Mouse (Mus musculus) heart, adult 8-10 months (tissue): Measurements from ENCODE around the gene Pla2g5. TPM values are rescaled to one million over a fixed set of nuclear protein-coding genes. Genes with fewer than 3 reads are reported as not detected.

Experiments
- total RNA-seq, 4 experiments: library from RNA; stranded (reverse); gene quantifications; 2 replicates each; pipeline ENCODE4 v1.2.4; 2022

The Pla2g5 gene
- total RNA-seq, 4 experiments from 2014 or later, result 32.9 to 44.0 (median 38.3) TPM

Other genes starting within 250 kb of the Pla2g5 start
- not detected for gene Vwa5b1, start 227.6 kb downstream of the Pla2g5 start, total RNA-seq
- gene Pla2g2c, start 138.7 kb downstream of the Pla2g5 start, total RNA-seq, result under 1 TPM in 2 of 4 experiments, not detected in 2; 0.17 to 0.19 TPM
- gene Ubxn10, start 126.3 kb downstream of the Pla2g5 start, total RNA-seq, result 1 to 10 TPM; 2.3 to 3.3 (median 2.8) TPM
- gene Pla2g2f, start 105.9 kb downstream of the Pla2g5 start, total RNA-seq, result under 1 TPM; 0.34 to 0.63 (median 0.55) TPM
- gene Pla2g2d, start 87.7 kb downstream of the Pla2g5 start, total RNA-seq, result 1 to 10 TPM in 2 of 4 experiments, under 1 TPM in 1, not detected in 1; 0.44 to 1.9 (median 1.2) TPM
- gene Gm13030, start 10.5 kb upstream of the Pla2g5 start, total RNA-seq, result not detected
- gene Pla2g2e, start 14.5 kb upstream of the Pla2g5 start, total RNA-seq, result 1 to 10 TPM in 1 of 4 experiments, not detected in 3; 2.0 TPM
- gene Otud3, start 50.5 kb upstream of the Pla2g5 start, total RNA-seq, result 10 to 100 TPM in 1 of 4 experiments, 1 to 10 TPM in 3; 9.6 to 14.6 (median 9.9) TPM
- under 1 TPM in 1 of 4 experiments, not detected in 3; 0.23 TPM for gene Rnf186, start 103.6 kb upstream of the Pla2g5 start, total RNA-seq
- gene Tmco4, start 109.4 kb upstream of the Pla2g5 start, total RNA-seq, result 10 to 100 TPM in 3 of 4 experiments, 1 to 10 TPM in 1; 9.9 to 13.6 (median 11.7) TPM
- gene Htr6, start 212.1 kb upstream of the Pla2g5 start, total RNA-seq, result not detected
- 10 to 100 TPM; 15.1 to 21.3 (median 19.2) TPM for gene Nbl1, start 229.5 kb upstream of the Pla2g5 start, total RNA-seq